Mouse (Mus musculus) olfactory bulb, adult 2 months (tissue): Measurements from ENCODE around the gene Camta1.

Source experiments
- CTCF ChIP-seq: fragments of 200-500 bp; IDR thresholded peaks from 2 replicates; pipeline ENCODE4 v1.5.1; 2012; ENCODE audit warnings: low read depth, mild to moderate bottlenecking, low read length, moderate library complexity; ENCODE audit not compliant: insufficient read depth
- POLR2A ChIP-seq: fragments of 200-500 bp; IDR thresholded peaks from 2 replicates; pipeline ENCODE4 v1.6.1; 2012; ENCODE audit warnings: mild to moderate bottlenecking, low read depth, low read length, moderate library complexity; ENCODE audit not compliant: insufficient read depth

- TF ChIP-seq CTCF (no peak), POLR2A (no peak)
Observed at GRCm38 (mm10) chr4:151144121-151144520, 717.6 kb downstream of the Camta1 start.
